ENCODE assay signal across 31 mouse cellular contexts in genomic region chr14:118694321-118694720, GRCm38 (mm10). TPM values are rescaled to one million over a fixed set of nuclear protein-coding genes. Genes with fewer than 3 reads are reported as not detected.
DNase-seq lines count a peak whose midpoint lies in the region; ATAC-seq and TF ChIP-seq lines count a peak whose summit lies in the region.
"Had no signal": no experiment of that assay in that cellular context is flagged by ENCODE, and none has a peak within 500 bp of the region (broad histone marks: within the 10 kb centered on the region; RNA-seq: fewer than 3 reads in every experiment).

No protein-coding gene starts in this region.

- no peaks in the 10 kb centered on the region for H3K27me3 ChIP-seq in liver, postnatal 0 days (ENCODE audit: insufficient read depth, low read length)
- H3K27me3 ChIP-seq: CH12.LX; forebrain, embryonic 12.5 days; heart, embryonic 15.5 days; limb, embryonic 15.5 days; megakaryocyte, embryonic 14.5 days; neural tube, embryonic 13.5 days; Patski had no signal

- H3K4me1 ChIP-seq in liver, postnatal 0 days (ENCODE audit: insufficient read depth): peaks cover 19% of the 10 kb centered on the region

- H3K9ac ChIP-seq in liver, postnatal 0 days (replicated peaks): no peak overlapping the region
- H3K9ac ChIP-seq: forebrain, embryonic 12.5 days; forebrain, postnatal 0 days; heart, embryonic 15.5 days; limb, embryonic 15.5 days; midbrain, embryonic 12.5 days; neural tube, embryonic 13.5 days had no signal

- DNase-seq in gastrocnemius, adult 2 months: peak; percentile 11
- DNase-seq in gastrocnemius, postnatal 4 days (ENCODE audit: low spot score in 2 of 2): no peak
- peak; percentile 92 for DNase-seq in kidney, adult 9 months
- DNase-seq in kidney, postnatal 4 days: no peak
- DNase-seq in kidney, postnatal 36 days: peak; percentile 67 to 81
- DNase-seq in liver, postnatal 0 days: peak; percentile 24
- no peak for DNase-seq in frontal cortex, postnatal 36 days (ENCODE audit: low spot score in 2 of 2)
- DNase-seq: adrenal gland, postnatal 14 days; cerebellum, adult 11-12 months; cerebellum, adult 9-11 months; forebrain, postnatal 0 days; gastrocnemius, postnatal 14 days; heart, adult 11 months; layer of hippocampus, adult 9-11 months; lung, postnatal 4 days; right cerebral cortex, postnatal 4 days; thymus, adult 18-20 months; thymus, postnatal 25 days had no signal

- no peak overlapping the region for H3K4me2 ChIP-seq in liver, postnatal 0 days (ENCODE audit: low read depth, low read length)
- H3K4me2 ChIP-seq: forebrain, embryonic 12.5 days; heart, embryonic 15.5 days; limb, embryonic 15.5 days; midbrain, embryonic 12.5 days; neural tube, embryonic 13.5 days had no signal

- peak; percentile 73 for ATAC-seq in liver, postnatal 0 days
- no peak for ATAC-seq in erythroblast, adult 5-6 weeks (replicated peaks; ENCODE audit: low FRiP score, poor library complexity, severe bottlenecking)
- ATAC-seq: forebrain, postnatal 0 days; hindbrain, embryonic 16.5 days; Patski had no signal

- H3K27ac ChIP-seq in gastrocnemius, adult 2 months: no peak overlapping the region
- H3K27ac ChIP-seq in liver, postnatal 0 days (ENCODE audit: low read depth): no peak overlapping the region
- H3K27ac ChIP-seq: forebrain, embryonic 12.5 days; heart, embryonic 10.5 days; heart, embryonic 15.5 days; limb, embryonic 15.5 days; midbrain, embryonic 12.5 days; neural tube, embryonic 13.5 days; stomach, postnatal 0 days had no signal

- no peaks in the 10 kb centered on the region for H3K9me3 ChIP-seq in liver, postnatal 0 days (ENCODE audit: low read length)
- H3K9me3 ChIP-seq: forebrain, embryonic 12.5 days; heart, embryonic 10.5 days; heart, embryonic 15.5 days; limb, embryonic 10.5 days; limb, embryonic 15.5 days; megakaryocyte, embryonic 14.5 days; midbrain, embryonic 12.5 days; neural tube, embryonic 13.5 days had no signal

- intact Hi-C loops in gastrocnemius, adult 2 months (cut with DNase I): no loop called here

- no peak for TF ChIP-seq CTCF in gastrocnemius, adult 2 months (IDR thresholded peaks at IDR 0.05)
- TF ChIP-seq CTCF in liver, postnatal 0 days (IDR thresholded peaks at IDR 0.05; ENCODE audit: low read depth): no peak

- no peak overlapping the region for H3K4me3 ChIP-seq in gastrocnemius, adult 2 months
- no peak overlapping the region for H3K4me3 ChIP-seq in liver, postnatal 0 days (ENCODE audit: low read depth, low read length)
- H3K4me3 ChIP-seq: forebrain, embryonic 12.5 days; heart, embryonic 10.5 days; heart, embryonic 15.5 days; limb, embryonic 10.5 days; limb, embryonic 15.5 days; megakaryocyte, embryonic 14.5 days; midbrain, embryonic 12.5 days; neural tube, embryonic 13.5 days had no signal

- WGBS in liver, postnatal 0 days (ENCODE audit: insufficient replicate concordance): 65% methylated on average over 7 of the region's 7 CpGs

- H3K36me3 ChIP-seq in liver, postnatal 0 days (replicated peaks; ENCODE audit: insufficient read depth, low read length): no peaks in the 10 kb centered on the region
- H3K36me3 ChIP-seq: forebrain, embryonic 12.5 days; heart, embryonic 10.5 days; heart, embryonic 15.5 days; limb, embryonic 10.5 days; limb, embryonic 15.5 days; midbrain, embryonic 12.5 days; neural tube, embryonic 13.5 days had no signal

- TF ChIP-seq EP300 in liver, postnatal 0 days (IDR thresholded peaks at IDR 0.05; ENCODE audit: low read depth): no peak

RNA-seq across cellular contexts. Expression of gene Abcc4, which starts 11.7 kb away (rescaled TPM):
- total RNA-seq in gastrocnemius, adult 2 months (2021): 10 to 100 TPM; 10.1 to 12.2 TPM
- total RNA-seq in gastrocnemius, postnatal 4 days (2021): 1 to 10 TPM; 2.4 to 2.9 TPM
- 1.1 and 1.2 TPM in 2 replicates for polyA plus RNA-seq in liver, postnatal 0 days (2015; fragmentation: Nextera tagmentation; extraction: Ambion mirVana)
- total RNA-seq in erythroblast, adult 5-6 weeks (2015; ENCODE audit: low replicate concordance): 12.5 and 14.0 TPM in 2 replicates
- 10.1 and 12.8 TPM in 2 replicates for total RNA-seq in erythroblast, adult 5-6 weeks (2017; ENCODE audit: low replicate concordance)

Comparison
In these comparisons a context has a peak if more than half of its experiments do, and no peak if none do; other contexts are left out.
1. DNase-seq: peak in gastrocnemius, adult 2 months (single experiment), kidney, adult 9 months (single experiment), kidney, postnatal 36 days (2 of 2) and liver, postnatal 0 days (single experiment); none in gastrocnemius, postnatal 4 days (0 of 2), kidney, postnatal 4 days (0 of 2) and frontal cortex, postnatal 36 days (0 of 2).